Mouse (Mus musculus): ENCODE data around the gene Xylt1. TPM values are rescaled to one million over a fixed set of nuclear protein-coding genes. Genes with fewer than 3 reads are reported as not detected.

Gene Xylt1
- total RNA-seq, 2 experiments from 2014 or later, result 1.8 to 2.4 TPM

DNA sequence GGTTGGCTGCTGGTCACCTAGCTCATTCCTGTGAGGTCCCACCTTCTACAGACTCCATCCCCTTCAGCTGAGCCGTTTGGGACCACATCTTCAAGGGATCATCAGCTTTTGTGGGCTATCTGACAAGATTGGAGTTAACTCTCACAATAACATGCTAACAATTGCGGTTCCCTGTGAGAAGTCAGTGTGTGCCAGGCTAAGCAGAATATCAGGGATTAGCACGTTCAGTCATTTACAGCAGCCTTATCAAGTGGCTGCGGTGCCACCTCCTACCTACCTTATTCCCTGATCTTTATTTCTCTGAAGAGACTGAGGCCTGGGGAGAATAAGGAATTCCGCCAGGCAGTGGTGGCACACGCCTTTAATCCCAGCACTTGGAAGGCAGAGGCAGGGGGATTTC lies 13.6 kb downstream of the Xylt1 start:
- DNase-seq, result no peak

DNA sequence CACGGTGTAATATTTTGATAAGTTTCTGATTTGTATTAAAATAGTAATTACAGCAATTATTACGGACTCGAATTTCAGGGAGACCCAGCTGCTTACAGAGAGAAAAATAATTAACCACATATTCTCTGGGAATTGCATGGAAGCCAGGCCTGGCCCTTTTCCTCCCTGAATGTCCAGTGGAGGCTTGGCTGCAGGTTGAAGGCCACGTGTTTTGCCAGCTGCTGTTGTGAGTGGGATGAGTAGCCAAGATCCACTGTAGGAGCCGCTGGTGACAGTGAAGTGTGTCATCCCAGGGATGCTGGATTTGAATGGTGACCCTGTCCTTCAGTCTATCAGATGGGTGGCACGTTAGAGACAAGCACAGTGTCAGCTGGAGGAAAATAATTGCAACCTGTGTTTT lies 14.7 kb downstream of the Xylt1 start:
- DNase-seq, result no peak

DNA sequence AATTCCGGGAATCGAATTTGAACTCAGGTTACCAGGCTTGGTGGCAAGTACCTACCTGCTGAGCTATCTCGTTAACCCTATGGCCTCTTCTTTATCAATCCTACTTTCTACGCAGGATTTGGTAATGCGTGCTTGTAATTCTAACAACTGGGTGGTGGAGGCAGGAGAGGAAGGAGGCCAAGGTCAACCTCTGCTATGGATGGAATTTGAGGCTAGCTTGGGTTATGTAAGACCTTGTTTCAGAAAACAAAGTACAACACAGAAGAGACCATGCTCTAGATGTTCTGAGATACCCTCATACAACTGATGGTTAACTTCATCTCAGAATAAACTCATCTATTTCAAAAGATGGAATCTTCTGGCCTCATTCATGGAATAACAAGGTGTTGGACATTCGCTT lies 17.1 kb downstream of the Xylt1 start:
- no peak for DNase-seq

DNA sequence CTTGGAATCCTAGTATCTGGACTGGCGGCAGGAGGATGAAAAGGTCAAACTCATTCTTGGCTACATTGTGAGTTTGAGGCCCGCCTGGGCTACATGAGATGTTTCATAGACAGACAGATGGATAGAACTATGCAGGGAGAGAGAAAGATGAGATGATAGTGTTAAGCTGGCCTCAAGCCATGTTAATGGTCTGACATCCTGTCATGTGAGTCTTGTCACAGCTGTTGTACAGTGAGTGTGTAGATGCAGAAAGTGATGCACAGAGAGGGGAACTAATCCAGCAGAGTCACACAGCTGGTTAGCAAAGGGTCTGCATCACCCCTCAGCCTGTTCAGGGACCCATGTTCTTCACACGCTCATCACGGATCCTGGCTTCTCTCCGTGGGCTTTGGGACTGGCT lies 19.2 kb downstream of the Xylt1 start:
- no peak for DNase-seq

DNA sequence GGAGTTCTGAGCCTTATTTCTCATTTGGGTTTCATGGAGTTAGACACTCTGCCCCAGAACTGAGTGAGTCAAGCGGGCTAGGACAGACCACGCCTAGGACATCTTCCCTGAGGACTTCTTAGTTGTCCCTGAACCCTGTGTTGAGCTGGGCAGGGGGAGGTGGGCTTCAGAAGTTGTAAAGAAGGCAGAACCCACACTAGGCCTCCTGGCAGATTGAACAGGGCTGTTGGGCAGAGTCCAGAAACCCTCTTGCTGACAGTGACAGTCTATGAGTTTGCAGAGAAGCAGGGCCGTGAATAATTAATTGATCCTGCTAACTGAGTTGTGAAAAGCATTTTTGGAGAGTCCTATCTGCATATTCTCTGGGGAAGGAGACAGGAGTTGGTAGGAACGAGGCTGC lies 20.8 kb downstream of the Xylt1 start:
- no peak for DNase-seq

DNA sequence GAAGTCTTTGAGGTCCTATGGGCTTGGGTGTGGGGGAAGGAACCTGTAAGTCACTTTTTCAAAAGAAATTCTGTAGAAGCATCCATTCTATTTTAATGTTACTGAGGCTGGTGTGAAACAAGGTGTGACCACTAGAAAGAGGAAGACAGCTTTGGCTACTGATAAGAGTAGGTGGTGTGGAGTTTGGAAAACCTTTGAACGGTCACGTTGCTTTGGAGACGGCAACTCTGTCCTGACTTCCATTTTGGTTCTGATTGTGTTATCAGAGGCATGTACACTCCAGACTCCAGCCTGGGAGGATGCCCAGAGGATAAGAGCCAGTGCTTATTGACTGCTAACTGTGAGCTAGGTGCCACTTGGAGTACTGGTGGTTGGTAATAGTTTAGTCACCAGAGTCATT lies 25.6 kb downstream of the Xylt1 start:
- peak in 1 of 2 experiments; percentile 62 for DNase-seq

DNA sequence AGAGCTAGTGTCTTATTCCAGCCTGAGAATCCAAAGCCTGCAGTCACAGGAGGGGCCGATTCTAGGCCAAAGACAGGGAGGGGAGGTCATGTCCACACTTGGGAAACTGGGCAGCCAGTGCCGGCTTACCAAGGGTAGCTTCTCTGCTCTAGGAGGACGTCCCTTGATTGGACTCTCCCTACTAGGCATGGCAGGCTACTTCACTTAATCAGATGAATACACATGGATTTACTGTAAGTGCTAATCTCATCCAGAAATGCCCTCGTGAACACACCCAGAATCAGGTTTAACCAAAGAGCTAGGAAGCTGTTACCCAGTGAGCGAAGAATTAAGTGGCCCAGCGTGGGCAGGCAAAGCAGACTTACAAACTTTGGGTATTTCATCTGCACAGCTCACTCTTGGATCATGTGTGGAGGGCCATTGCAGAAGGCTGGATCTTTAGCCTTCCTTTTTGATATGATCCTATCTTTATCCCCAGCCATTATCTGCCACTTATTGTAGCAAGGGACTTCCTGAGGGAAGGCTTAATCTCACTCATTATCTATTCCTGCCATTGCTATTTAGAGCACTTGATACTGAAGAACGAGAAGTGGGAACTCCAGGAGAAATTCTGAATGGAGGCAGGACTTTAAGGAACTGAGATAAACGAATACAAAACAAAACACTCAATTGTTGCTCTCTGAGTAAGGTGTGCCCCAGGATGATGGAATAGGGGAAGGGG lies 28.6 kb downstream of the Xylt1 start:
- no peak for DNase-seq

DNA sequence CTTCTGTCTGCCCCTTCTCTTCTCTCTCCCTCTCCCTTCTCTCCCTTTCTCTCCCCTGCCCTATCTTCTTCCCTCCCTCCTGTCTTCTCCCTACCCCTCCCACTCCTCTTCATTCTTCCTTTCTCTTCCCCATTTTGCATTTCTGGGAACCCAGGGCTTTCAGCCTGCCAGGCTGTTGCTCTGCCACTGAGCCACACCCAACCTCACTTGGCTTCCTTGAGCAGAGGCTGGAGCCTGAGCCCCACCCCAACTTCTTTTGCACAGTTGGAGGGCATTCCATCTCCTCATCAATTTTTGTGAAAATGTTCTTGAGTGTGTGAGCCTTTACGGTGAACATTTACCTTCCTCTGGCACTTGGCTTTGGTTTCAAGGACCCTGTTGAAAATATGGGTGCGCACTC lies 31.1 kb downstream of the Xylt1 start:
- DNase-seq, result no peak

DNA sequence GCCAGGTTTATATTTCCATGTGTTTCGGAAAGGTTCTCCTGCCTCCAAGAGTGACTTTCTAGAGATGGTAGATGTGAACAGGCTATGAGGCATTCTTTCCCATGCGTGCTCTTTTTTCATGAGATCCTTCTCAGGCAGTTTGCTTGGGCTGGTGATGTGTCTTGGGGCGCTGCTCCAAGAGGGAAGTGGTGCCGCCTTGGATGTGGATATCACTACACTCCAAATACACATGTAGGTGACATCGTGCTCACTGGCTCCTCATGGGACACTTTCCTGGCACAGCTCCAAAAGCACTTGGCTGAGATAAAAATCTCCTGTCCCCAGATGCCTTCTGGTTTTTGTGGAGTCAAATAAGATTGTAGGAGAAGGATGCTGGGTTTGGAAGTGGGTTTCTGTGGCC lies 31.6 kb downstream of the Xylt1 start:
- peak; percentile 42 to 53 for DNase-seq

DNA sequence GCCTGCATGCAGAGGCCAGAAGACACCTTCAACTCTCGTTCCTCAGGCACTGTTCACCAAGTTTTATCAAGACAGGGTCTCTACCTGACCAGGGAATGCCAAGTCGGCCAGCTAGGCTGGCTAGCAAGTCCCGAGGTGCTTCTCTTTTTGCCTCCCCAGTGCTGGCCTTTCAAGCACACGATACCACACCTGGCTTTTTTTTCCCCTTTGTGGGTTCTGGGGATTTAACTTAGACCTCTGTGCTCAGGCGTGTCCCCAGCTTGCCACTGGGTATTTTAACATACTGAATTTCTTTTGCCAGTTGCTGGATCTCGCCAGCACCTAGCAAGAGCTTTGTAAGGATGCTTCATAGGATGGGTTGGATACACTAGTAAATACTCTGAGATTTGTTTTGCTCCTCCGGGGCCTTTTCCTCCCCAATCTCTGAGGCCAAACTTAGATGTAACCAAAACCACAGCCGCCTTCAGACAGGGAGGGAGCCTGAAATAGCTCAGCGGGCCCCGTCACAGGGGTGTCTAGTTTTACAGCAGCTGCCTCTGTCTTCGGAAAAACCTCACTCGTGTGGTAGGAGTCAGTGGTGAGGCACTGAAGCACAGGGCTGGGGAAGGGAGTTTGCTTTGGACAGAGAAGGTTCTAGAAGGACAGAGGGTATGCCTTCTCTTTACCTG lies 33.7 kb downstream of the Xylt1 start:
- no peak for DNase-seq

DNA sequence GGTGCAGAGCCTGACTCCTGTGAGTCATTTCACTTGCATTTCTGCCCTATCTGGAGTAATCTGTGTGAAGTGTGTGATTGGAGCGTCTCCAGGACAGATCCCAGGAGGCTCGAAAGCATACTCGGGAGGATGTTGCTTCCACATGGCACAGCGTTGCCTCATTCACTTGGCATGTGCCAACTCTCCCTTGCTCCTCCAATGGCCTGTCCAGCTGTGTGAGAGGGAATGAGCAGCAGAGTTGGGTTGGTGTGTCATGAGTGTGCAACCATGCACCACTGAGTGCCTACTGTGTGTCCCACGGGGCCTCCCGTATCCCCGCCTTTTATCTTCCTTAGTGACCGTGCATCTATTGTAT lies 34.2 kb downstream of the Xylt1 start:
- no peak for DNase-seq

DNA sequence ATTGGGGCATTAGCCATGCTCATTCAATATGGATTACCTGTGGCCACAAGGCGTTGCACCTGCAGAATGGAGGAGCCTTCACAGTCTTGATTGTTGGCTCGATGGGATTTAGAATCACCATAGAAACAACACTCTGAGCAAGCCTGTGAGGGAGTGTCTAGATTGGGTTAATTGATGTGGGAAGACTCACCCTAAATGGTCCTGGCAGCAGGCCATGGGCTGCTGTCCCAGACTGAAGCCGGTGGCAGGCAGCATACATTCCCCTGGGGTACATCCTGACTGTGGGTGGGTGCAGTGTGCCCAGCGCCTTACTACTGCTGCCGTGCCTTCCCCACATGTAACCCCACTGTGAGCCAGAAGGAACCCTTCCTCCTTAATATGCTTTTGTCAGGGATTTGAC lies 38.3 kb downstream of the Xylt1 start:
- peak in 1 of 2 experiments; percentile 13 for DNase-seq

DNA sequence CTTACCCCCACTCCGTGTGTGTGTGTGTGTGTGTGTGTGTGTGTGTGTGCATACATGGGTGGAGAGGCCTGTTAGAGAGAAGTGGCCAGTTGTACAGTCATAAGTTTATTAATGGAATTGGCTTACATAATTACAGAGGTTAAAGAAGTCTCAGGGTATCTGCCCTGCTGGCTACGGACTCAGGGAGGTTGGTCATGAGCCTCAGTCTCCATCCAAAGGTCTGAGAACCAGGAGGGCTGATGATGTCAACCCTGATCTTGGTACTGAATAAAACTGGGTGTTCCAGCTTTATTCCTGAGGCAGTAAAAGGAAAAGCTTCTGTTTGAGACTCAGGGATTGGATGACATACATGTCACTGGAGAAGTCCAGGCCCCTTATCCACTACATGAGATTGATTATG lies 39.1 kb downstream of the Xylt1 start:
- DNase-seq, result no peak

DNA sequence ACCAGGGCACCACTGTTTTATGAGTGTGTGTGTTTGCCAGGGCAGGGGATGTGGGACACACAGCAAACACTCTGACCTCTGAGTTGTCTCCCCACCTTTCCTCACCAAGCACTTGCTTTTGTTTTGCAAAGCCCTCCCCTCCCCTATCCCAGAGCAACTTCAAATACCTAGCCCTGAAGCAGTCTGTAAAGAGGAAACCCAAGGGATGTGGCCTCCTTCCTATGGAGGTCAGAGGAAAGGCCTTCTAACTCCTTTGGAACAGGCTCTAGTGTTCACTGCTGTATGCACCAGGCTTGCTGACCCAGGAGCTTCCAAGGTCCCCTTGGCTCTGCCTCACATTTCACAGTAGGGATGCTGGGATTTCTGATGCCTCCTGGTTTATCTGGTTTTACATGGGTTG lies 39.5 kb downstream of the Xylt1 start:
- no peak for DNase-seq

DNA sequence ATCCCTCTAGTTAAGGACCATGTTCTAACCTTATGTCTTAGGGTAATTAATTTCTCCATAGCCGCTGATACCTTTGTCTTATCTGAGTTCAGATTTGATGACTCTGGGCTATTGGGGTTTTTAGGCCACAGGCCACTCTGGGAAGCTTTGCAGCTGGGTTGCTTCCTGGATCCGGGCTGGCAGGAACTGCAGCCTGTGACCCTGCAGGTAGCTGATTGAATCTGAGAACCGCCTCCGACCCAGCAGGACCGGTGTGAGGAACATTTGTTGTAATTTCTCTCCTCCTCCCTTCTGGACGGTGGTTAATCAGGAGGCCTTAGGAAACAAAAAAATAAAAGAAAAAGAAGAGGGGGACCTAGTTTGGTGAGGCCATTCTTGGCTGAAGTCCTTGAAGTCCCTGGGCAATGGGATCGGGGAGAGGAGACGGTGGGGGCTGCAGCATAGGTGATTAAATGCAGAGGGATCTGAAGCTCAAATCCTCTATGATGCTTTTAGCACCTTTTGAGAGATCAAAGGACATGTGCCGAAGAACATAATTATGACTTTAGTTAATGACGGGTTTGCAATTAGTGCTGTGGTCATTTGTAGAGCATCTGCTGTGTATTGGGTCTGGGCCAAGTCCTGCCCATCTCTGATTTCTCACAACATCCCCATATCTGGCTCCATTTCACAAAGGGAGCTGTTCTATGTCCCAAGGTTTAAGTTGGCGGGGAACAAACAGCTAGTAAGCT lies 40.2 kb downstream of the Xylt1 start:
- DNase-seq, result no peak

DNA sequence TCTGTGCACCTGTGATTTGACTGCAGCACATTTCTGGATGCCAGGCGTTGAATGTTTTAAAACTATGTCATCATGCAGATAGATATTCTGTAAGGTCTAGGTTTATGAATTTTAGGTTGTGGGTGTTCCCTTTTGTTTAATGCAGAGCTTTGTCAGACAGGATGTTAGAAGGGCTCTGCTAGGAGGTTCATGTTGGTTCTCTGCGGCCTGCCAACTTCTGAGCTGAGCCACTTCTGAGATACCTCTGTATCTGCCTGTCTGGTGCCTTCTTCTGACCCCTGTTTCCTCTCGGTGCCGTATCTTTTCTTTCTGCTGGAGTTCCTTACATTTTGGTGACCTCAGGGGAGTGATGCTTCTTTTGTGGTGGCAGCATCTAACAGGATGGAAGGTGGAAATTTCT lies 44.1 kb downstream of the Xylt1 start:
- DNase-seq, result no peak

DNA sequence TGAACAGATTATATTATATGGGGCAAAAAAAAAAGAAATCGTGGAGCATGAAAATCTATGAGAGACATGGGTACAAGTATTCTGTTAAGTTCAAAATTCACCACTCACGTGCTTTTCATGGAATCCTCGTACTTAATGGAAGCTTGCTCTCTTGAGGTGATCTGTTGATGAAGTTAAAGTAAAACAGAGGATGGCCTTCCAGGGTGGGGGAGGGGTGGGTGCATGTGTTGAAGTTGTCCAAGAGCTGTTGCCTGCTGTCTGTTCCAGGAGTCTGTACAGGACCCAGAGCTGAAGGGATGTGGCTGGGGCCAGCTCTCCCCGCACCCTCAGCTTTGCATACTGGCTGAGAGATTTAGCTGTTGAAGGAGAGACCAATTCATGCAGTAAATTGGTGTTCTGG lies 45.6 kb downstream of the Xylt1 start:
- no peak for DNase-seq

DNA sequence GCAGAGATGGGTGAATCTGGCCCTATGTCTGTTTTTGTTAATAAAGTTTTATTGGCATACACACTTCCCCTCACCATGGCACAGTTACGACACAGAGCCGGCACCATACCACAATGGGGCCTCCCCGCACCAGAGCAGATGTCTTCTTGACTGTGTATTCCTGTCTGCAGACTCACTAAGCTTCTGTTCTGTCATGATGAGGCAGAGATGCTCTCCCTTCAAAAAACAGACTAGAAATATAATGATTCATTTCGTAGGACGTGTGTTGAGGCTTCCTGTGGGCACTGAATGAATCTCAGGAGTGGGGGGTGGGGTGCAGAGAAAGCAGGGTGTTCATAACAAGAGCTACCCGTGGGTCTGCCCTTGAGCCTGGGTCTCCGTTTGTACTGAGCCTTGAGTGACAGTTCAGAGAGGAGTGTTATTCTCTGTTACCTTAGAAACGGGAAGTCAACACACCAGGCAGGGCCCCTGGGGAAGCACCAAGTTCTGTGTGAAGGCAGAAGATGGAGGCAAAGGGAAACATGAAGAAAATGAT lies 48.0 kb downstream of the Xylt1 start:
- peak; percentile 37 to 61 for DNase-seq

DNA sequence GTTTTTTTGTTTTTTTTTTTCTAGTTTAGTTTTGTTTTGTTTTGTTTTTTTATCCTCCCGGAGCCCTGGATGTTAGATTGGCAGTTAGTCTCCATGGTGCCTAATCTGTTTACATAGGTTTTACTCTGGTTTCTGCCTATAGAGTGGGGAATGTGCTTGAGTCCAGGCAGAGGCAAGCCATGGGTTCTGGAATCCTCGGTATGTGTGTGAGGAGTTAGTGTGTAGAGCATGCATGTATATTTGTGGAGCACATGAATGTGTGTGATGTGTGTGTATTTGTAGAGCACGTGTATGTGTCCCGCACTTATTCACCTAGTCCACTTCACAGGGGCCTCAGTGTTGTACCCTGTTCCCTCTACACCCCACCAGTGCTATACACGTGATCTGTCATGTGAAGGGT lies 48.7 kb downstream of the Xylt1 start:
- no peak for DNase-seq

DNA sequence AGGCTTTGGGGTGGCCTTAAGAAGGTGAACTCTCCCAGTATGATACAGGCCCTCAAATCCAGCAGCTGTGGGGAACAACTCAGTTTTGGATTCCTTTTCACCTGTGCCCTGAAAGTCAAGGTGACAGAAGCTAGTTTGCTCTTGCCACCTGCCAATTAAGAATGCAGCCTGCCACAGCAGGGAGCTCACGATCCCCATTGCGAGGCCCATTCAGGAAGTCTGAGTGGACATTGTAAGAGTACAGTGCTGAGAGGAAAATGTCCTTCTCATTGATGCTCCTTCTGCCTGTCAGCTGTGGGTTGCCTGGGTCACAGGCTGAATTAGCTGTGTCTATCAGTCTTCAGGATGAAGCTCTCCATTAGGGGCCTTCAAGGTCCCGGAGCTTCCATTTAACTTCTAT lies 49.1 kb downstream of the Xylt1 start:
- no peak for DNase-seq

DNA sequence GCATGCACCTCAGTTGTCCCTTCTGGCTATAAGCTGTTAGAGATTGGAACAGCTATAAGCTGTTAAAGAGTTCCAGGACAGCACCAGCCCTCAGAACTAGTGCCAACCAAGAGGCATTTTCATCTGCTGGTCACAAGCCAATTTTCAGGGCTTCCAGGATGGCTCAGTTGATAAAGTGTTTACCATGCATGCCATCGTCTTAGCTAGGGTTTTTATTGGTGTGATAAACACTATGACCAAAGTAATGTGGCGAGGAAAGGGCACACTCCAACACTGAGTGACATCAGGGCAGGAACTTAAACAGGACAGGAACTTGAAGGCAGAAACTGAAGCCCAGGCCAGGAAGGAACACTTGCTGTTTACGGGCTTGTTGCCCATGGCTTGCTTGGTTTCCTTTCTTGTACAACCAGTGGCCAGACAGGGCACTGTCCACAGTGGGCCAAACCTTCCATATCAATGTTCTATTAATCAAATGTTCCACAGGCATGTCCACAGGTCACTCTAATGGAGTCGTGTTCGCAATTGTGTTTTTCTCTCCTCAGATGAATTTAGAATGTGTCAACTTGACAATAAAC lies 49.7 kb downstream of the Xylt1 start:
- DNase-seq, result no peak

DNA sequence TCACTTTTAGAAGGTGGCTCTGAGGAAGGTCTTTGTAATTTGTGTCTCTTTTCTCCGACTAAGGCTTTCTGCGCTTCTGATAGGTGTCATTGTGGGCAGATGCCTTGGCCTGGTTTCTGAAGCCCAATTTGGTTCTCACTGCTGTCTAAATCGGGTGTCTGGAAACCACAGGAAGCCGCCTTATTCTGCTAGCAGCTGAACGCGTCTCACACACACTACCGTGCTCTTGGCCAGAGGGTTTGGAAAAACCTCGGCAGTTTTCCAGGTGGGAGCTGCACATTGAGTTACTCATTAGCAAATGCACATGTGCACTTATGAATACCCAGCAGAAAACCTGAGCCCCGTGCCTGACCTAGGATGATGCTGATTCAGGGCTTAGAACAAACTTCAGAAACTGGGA lies 52.9 kb downstream of the Xylt1 start:
- DNase-seq, result peak; percentile 19 to 28

DNA sequence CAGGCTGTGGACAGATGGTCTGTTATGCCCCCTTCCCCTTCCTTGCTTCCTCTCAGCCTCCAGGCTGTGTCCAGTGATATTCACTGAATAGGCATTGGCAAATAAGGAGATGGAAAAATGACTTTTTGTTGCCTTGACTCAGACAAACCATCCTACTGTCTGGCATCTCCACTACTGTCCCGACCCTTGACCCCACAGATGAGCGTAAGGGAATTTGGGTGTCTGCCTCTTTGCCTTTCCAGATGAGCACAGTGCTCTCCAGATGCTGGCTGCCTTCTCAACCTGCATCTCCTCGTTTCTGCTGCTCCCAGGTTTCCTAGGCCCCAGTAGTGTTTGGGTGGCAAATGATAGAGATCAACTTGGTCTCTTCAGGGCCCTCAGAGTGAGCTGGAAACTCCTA lies 54.3 kb downstream of the Xylt1 start:
- DNase-seq, result no peak

Data from heart, adult 18-20 months (tissue).